In genomic region chr5:113826619-113827018, GRCm38 (mm10) we compare ENCODE assay signal across 21 mouse cellular contexts. TPM values are rescaled to one million over a fixed set of nuclear protein-coding genes. Genes with fewer than 3 reads are reported as not detected.
DNase-seq lines count a peak whose midpoint lies in the region; ATAC-seq and TF ChIP-seq lines count a peak whose summit lies in the region.
"Had no signal": no experiment of that assay in that cellular context is flagged by ENCODE, and none has a peak within 500 bp of the region (broad histone marks: within the 10 kb centered on the region; RNA-seq: fewer than 3 reads in every experiment).

No protein-coding gene starts in this region.

- H3K36me3 ChIP-seq in spleen, adult 2 months (ENCODE audit: control insufficient read depth, insufficient read depth, low read length), result peaks cover 3% of the 10 kb centered on the region; the same call in 1 of the 2 replicates
- H3K36me3 ChIP-seq in small intestine, adult 2 months (ENCODE audit: control insufficient read depth, insufficient read depth, low read length), result no peaks in the 10 kb centered on the region; the same call in 1 of the 2 replicates
- H3K36me3 ChIP-seq in hindbrain, embryonic 13.5 days, result no peaks in the 10 kb centered on the region
- H3K36me3 ChIP-seq: embryonic facial prominence, embryonic 15.5 days; forebrain, embryonic 15.5 days; heart, embryonic 15.5 days had no signal

- H3K4me1 ChIP-seq in spleen, adult 2 months (ENCODE audit: control insufficient read depth, insufficient read depth, insufficient read length), result peaks cover 15% of the 10 kb centered on the region; the same call in 1 of the 2 replicates
- no peaks in the 10 kb centered on the region; the same call in 1 of the 2 replicates for H3K4me1 ChIP-seq in small intestine, adult 2 months (ENCODE audit: control insufficient read depth, insufficient read depth, insufficient read length, low read length)
- no peaks in the 10 kb centered on the region for H3K4me1 ChIP-seq in hindbrain, embryonic 13.5 days (replicated peaks)
- H3K4me1 ChIP-seq: embryonic facial prominence, embryonic 15.5 days; forebrain, embryonic 15.5 days; heart, embryonic 15.5 days had no signal

- WGBS in spleen, adult 2 months, result 78% methylated on average over 4 of the region's 4 CpGs
- WGBS in small intestine, adult 2 months, result 69% methylated on average over 4 of the region's 4 CpGs
- WGBS in hindbrain, embryonic 13.5 days, result 95% methylated on average over 4 of the region's 4 CpGs

- ATAC-seq in Patski, result no peak
- ATAC-seq in hindbrain, embryonic 13.5 days (ENCODE audit: low FRiP score), result no peak
- ATAC-seq: forebrain, embryonic 15.5 days; inflammation-experienced regulatory T-cells, adult 6 months; intestine, postnatal 0 days had no signal

- DNase-seq in spleen, adult 2 months (ENCODE audit: low read depth in 1 of 2, low spot score in 2 of 2), result no peak
- DNase-seq in spleen, adult 12 weeks (ENCODE audit: low spot score), result no peak
- DNase-seq in 416B (ENCODE audit: low read depth) (peak; percentile 38), Patski (ENCODE audit: low read depth, low spot score) (peak; percentile 22)
- no peak for DNase-seq in layer of hippocampus, postnatal 25 days (ENCODE audit: extremely low spot score in 1 of 2, low spot score in 1 of 2)
- DNase-seq: adrenal gland, adult 2 months; adrenal gland, postnatal 25 days; cerebellum, adult 2 months; embryo, embryonic 11 days; heart, adult 2 months; heart, postnatal 14 days had no signal

- H3K27me3 ChIP-seq in spleen, adult 2 months (ENCODE audit: control insufficient read depth, insufficient read depth, low read length), result no peaks in the 10 kb centered on the region
- H3K27me3 ChIP-seq in Patski, result no peaks in the 10 kb centered on the region
- H3K27me3 ChIP-seq in small intestine, adult 2 months (ENCODE audit: control insufficient read depth, insufficient read depth, low read length), result no peaks in the 10 kb centered on the region
- H3K27me3 ChIP-seq in hindbrain, embryonic 13.5 days, result no peaks in the 10 kb centered on the region
- H3K27me3 ChIP-seq: embryonic facial prominence, embryonic 15.5 days; forebrain, embryonic 15.5 days; heart, embryonic 15.5 days had no signal

- no peak for TF ChIP-seq POLR2A in spleen, adult 2 months (IDR thresholded peaks at IDR 0.05; ENCODE audit: low read depth, low read length)
- TF ChIP-seq POLR2A in small intestine, adult 2 months (IDR thresholded peaks at IDR 0.05; ENCODE audit: low read depth, low read length), result no peak

- no peak overlapping the region for H3K9ac ChIP-seq in hindbrain, embryonic 13.5 days
- H3K9ac ChIP-seq: embryonic facial prominence, embryonic 15.5 days; forebrain, embryonic 15.5 days; heart, embryonic 15.5 days; hindbrain, embryonic 14.5 days had no signal

- no peak overlapping the region for H3K4me2 ChIP-seq in hindbrain, embryonic 13.5 days
- H3K4me2 ChIP-seq: embryonic facial prominence, embryonic 15.5 days; forebrain, embryonic 15.5 days; heart, embryonic 11.5 days; heart, embryonic 15.5 days; hindbrain, embryonic 14.5 days had no signal

- TF ChIP-seq CTCF in spleen, adult 2 months (IDR thresholded peaks at IDR 0.05; ENCODE audit: extremely low read depth, insufficient read depth, insufficient read length, insufficient replicate concordance), result no peak
- no peak for TF ChIP-seq CTCF in Patski (IDR thresholded peaks at IDR 0.05)
- TF ChIP-seq CTCF in small intestine, adult 2 months (IDR thresholded peaks at IDR 0.05; ENCODE audit: extremely low read depth, insufficient read length, insufficient replicate concordance, low read depth, low read length), result no peak

- POLR2A ChIA-PET in Patski (lab: Charles Lee), result no interaction called here

- H3K4me3 ChIP-seq in spleen, adult 2 months (ENCODE audit: extremely low read depth, insufficient read depth, insufficient read length), result peak overlapping the region; percentile 16; the same call in 1 of the 2 replicates
- 0 out of 2 replicates have a peak overlapping the region, but pooled peaks have one; percentile 4 for H3K4me3 ChIP-seq in small intestine, adult 2 months (ENCODE audit: low read depth, low read length)
- no peak overlapping the region for H3K4me3 ChIP-seq in hindbrain, embryonic 13.5 days
- H3K4me3 ChIP-seq: embryonic facial prominence, embryonic 15.5 days; forebrain, embryonic 15.5 days; heart, adult 2 months; heart, embryonic 15.5 days had no signal

- no peaks in the 10 kb centered on the region for H3K9me3 ChIP-seq in hindbrain, embryonic 13.5 days
- H3K9me3 ChIP-seq: embryonic facial prominence, embryonic 15.5 days; forebrain, embryonic 15.5 days; heart, embryonic 15.5 days had no signal

- CTCF ChIA-PET in Patski (lab: Charles Lee), result interaction anchor here (1.4 to 1.8 kb wide), 2 partner anchors 13 to 128 kb away, joined by 4 to 6 read pairs; no protein-coding TSS in a partner anchor

- peak overlapping the region; percentile 64 for H3K27ac ChIP-seq in spleen, adult 2 months (ENCODE audit: insufficient read depth, low read length)
- H3K27ac ChIP-seq in small intestine, adult 2 months (ENCODE audit: insufficient read depth, low read depth, low read length), result peak overlapping the region; percentile 31; the same call in 1 of the 2 replicates
- H3K27ac ChIP-seq in hindbrain, embryonic 13.5 days, result no peak overlapping the region
- H3K27ac ChIP-seq: embryonic facial prominence, embryonic 15.5 days; forebrain, embryonic 15.5 days; heart, adult 2 months; heart, embryonic 15.5 days; hindbrain, embryonic 14.5 days had no signal

- in situ Hi-C loops in Patski (cut with MboI; ENCODE audit: low pct_unique_long_range_greater_than_20kb), result no loop called here

RNA-seq across cellular contexts. Expression of gene Selplg, which starts 5.8 kb away (rescaled TPM):
- polyA plus RNA-seq in spleen, adult 2 months (2012; rRNA removed), result 274 and 338 TPM in 2 replicates
- polyA plus RNA-seq in Patski (2021), result 0.04 TPM
- 31.5 and 52.3 TPM in 2 replicates for polyA plus RNA-seq in small intestine, adult 2 months (2012; rRNA removed)
- polyA plus RNA-seq in hindbrain, embryonic 13.5 days (2015; fragmentation: Nextera tagmentation; extraction: Ambion mirVana), result 1.7 and 1.9 TPM in 2 replicates
- total RNA-seq in layer of hippocampus, postnatal 25 days (2021), result 10 to 100 TPM; 29.3 to 33.5 TPM

RNA-seq across cellular contexts. Expression of gene Tmem119, which starts 26.3 kb away (rescaled TPM):
- 3.0 and 4.8 TPM in 2 replicates for polyA plus RNA-seq in spleen, adult 2 months (2012; rRNA removed)
- not detected for polyA plus RNA-seq in Patski (2021)
- polyA plus RNA-seq in small intestine, adult 2 months (2012; rRNA removed), result 10.1 and 13.5 TPM in 2 replicates
- 8.7 and 10.4 TPM in 2 replicates for polyA plus RNA-seq in hindbrain, embryonic 13.5 days (2015; fragmentation: Nextera tagmentation; extraction: Ambion mirVana)
- total RNA-seq in layer of hippocampus, postnatal 25 days (2021), result 10 to 100 TPM; 18.4 to 23.9 TPM
- total RNA-seq: MEL had no signal
- polyA plus RNA-seq: inflammation-experienced regulatory T-cells, adult 6 months had no signal

RNA-seq across cellular contexts. Expression of gene Iscu, which starts 54.1 kb away (rescaled TPM):
- polyA plus RNA-seq in spleen, adult 2 months (2012; rRNA removed), result 77.5 and 79.7 TPM in 2 replicates
- 189 TPM for polyA plus RNA-seq in Patski (2021)
- polyA plus RNA-seq in small intestine, adult 2 months (2012; rRNA removed), result 31.2 and 57.5 TPM in 2 replicates
- polyA plus RNA-seq in hindbrain, embryonic 13.5 days (2015; fragmentation: Nextera tagmentation; extraction: Ambion mirVana), result 91.5 and 93.4 TPM in 2 replicates
- 100 to 1,000 TPM; 115 to 126 TPM for total RNA-seq in layer of hippocampus, postnatal 25 days (2021)

RNA-seq across cellular contexts. Expression of gene Sart3, which starts 54.3 kb away (rescaled TPM):
- 27.2 and 28.0 TPM in 2 replicates for polyA plus RNA-seq in spleen, adult 2 months (2012; rRNA removed)
- 63.4 TPM for polyA plus RNA-seq in Patski (2021)
- polyA plus RNA-seq in small intestine, adult 2 months (2012; rRNA removed), result 9.3 and 10.7 TPM in 2 replicates
- polyA plus RNA-seq in hindbrain, embryonic 13.5 days (2015; fragmentation: Nextera tagmentation; extraction: Ambion mirVana), result 44.0 and 46.0 TPM in 2 replicates
- total RNA-seq in layer of hippocampus, postnatal 25 days (2021), result 10 to 100 TPM; 41.0 to 47.6 TPM

Comparison
In these comparisons a context has a peak if more than half of its experiments do, and no peak if none do; other contexts are left out.
1. DNase-seq: peak in 416B (single experiment) and Patski (single experiment); none in spleen, adult 2 months (0 of 2), spleen, adult 12 weeks (single experiment) and layer of hippocampus, postnatal 25 days (0 of 2).
2. RNA of gene Selplg, which starts 5.8 kb away (polyA plus RNA-seq): 274 to 338 TPM in spleen, adult 2 months and 31.5 to 52.3 TPM in small intestine, adult 2 months; 1.7 to 1.9 TPM in hindbrain, embryonic 13.5 days and 0.04 TPM in Patski (single experiment); every median in the first group is over 10 times any median in the second.